Mouse (Mus musculus) cerebellum, adult 8-10 months (tissue): ENCODE measurements around the gene Mpv17l.
"Not testable (repeated sequence)": the region's sequence is repeated elsewhere in the genome, so short reads cannot be mapped to it uniquely, and the experiment has no call there.

ENCODE experiments used
- DNase-seq: peaks from one replicate; pipeline ENCODE4 v3.0.0; 2022

The Mpv17l gene

DNA sequence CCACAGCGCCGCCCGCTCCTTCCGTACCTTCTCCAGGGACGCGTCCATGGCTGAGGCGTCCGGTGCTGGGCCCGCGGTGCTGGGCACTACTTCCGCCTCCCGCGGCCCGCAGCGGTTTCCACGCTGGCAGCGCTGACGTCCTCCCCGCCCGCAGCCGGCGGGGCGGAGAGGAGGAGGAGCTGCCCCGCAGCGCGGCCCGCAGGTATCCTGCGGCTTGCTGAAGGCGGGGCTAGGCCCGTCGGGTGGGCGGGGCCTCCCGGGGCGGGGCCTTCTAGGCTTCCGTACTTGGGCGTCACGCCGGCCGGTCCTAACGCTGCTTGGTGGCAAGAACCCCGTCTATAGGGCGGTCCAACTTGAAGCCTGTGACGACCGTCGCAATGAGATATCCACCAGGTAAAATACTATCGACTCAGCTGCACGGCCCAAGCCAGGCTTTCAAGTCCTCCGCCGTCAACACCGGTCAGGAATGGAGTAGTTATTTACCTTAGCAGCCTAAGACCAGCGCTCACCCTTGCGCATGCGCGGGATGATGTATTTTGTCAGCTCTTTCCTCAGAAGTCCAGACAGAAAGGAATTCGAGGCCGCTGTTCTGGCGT, at the start of gene Mpv17l, which contains the start of gene Pdxdc1:
Mpv17l (plus strand) TSS at position 274 of the 596 bp plus-strand sequence.
Pdxdc1 (minus strand) TSS at position 244 of the 596 bp plus-strand sequence.
- peak; percentile 99 for DNase-seq

GRCm38 (mm10) chr16:13853886-13854285, 49.1 kb upstream of the Mpv17l start:
- DNase-seq, result no peak

DNA sequence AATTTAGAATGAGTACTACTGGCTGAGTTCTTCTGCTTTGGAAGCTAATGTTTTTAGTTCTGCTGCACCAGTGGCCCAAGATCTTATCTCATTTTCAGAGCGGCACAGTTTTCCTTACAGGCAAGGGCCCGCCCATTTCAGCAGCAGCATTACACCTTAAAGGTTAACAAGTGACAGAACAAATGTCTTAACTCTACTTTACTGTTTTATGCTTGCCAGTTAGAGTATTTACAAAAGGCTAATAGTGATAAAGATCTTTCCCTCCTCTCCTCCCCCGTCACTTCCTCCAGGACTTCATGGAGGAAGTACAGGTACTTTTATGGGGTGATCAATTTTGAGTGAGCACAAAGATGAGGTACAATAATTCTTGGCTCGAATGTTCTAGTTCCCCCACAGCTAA, 36.9 kb upstream of the Mpv17l start:
- no peak for DNase-seq

- no peak for DNase-seq
Measured at GRCm38 (mm10) chr16:13866616-13867015, 36.3 kb upstream of the Mpv17l start.

- DNase-seq, result not testable (repeated sequence)
Measured at GRCm38 (mm10) chr16:13867406-13867805, 35.6 kb upstream of the Mpv17l start.

- no peak for DNase-seq
Measured at GRCm38 (mm10) chr16:13867910-13868514, 34.9 kb upstream of the Mpv17l start.

GRCm38 (mm10) chr16:13875483-13875882, 27.5 kb upstream of the Mpv17l start:
- no peak for DNase-seq

GRCm38 (mm10) chr16:13883094-13883774, 19.7 kb upstream of the Mpv17l start:
- no peak for DNase-seq

GRCm38 (mm10) chr16:13890449-13890848, 12.5 kb upstream of the Mpv17l start:
- no peak for DNase-seq

DNA sequence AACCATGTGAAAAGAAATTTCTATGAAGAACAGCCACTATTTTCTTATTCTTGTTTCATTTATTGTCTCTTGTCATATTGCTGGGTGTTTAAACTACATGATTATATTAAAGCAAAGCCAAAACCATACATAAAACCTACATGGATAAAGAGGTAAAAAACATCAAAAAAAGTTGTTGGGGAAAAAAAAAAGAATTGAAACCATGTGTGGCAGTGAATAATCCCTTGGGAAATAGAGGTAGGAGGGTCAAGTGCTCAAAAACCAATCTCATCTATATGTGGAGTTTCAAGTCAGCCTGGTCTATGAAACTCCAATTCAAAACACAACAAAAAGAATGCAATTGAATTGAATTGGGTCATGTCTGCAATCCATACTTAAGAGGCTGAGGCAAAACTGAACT, 10.1 kb upstream of the Mpv17l start:
- no peak for DNase-seq

DNA sequence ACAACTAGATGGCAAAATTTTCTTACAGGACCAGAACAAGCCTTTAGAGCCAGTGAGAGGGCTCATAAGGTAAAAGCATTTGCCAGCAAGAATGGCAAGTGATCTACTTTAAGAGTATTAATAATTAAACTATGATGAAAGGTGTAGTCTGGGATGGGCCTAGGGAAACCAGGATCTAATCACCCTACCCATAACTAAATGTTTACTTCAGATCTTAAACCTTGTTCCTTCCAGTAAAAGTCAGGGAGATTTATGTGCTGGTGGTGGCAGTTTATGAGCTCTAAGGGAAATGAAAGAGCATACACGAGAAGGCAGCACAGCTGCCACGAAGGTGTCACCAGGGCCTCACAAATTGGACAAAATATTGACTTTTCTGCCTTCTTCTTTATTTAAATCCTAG, 8.9 kb upstream of the Mpv17l start:
- no peak for DNase-seq

- no peak for DNase-seq
Measured at GRCm38 (mm10) chr16:13895740-13896139, 7.2 kb upstream of the Mpv17l start.

- no peak for DNase-seq
Measured at GRCm38 (mm10) chr16:13896357-13896756, 6.6 kb upstream of the Mpv17l start.

DNA sequence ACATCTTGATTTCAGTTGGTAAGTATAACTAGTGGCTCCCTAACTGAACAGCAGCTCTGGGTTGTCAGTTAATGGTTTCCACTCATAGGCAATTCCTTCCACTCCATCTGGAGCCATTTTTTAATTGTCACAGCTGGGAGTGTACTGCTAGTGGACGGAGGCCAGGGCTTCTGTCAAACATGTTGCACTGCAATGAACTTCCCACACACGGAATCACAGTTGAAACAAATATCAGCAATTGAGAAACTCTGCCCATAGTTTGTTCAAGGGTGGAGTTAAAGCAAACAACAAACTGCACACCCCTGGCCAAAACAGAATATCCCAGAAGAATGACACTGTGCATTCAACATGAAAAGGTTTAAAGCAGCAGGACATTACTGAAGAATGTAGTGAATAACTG, 4.0 kb upstream of the Mpv17l start:
- no peak for DNase-seq

- DNase-seq, result no peak
Measured at GRCm38 (mm10) chr16:13902397-13902831, 547 bp upstream of the Mpv17l start.

DNA sequence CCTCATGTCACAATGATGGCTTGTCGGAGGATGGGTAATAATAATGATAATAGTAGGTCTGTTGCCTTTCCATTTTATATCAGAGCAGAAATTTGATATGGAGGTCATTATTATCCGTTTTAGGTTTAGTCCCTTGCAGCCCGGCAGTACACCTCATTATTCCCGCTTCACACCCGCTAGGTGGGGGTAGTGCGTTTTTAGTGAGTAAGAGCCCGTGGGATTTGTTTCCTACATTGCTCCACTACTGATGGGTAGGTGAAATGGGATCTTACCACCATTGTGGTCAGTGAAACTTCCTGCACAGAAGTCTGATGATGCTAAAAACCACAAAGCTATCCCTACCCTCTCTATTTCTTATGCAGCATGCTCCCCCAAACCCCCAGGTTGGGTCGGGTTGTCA, 527 bp downstream of the Mpv17l start:
- DNase-seq, result no peak

DNA sequence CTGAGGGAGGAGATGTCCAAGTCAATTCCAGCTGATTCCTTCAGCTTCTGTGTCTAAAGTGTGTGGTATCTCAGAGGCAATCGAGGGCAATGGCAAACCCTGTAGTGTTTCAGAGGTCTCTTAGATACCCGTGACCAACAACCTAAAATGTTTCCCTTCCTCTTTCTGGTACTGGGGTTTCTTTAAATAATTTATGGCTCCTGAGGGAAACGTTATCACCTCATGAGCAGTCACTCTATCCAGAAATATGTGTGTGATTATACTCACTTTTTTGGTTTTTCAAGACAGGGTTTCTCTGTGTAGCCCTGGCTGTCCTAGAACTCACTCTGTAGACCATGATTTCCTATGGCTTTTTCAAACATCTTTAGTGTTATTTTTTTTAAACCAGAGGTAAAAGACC, 4.3 kb downstream of the Mpv17l start:
- DNase-seq, result no peak

- DNase-seq, result no peak
Measured at GRCm38 (mm10) chr16:13920093-13920492, 17.1 kb downstream of the Mpv17l start.

DNA sequence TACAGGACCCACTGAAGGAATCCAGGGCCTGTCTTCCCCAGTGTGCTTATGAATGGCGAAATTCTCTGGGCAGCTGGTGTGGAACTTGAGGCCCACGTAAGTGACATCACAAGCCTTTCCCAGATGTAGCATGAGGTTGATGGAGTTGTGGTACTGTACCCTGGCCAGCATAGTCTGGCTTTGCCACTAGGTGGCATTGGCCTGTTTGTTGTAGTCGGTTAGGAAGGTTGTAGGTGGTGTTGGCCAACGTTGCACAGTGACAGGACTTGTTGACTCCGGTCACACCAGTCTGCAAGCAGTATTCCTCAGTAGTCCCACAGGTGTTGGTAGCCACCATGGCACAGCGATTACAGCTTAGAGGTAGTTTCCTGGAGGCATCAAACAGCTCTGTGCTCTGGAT, 18.1 kb downstream of the Mpv17l start:
- no peak for DNase-seq

- no peak for DNase-seq
Measured at GRCm38 (mm10) chr16:13921781-13922180, 18.8 kb downstream of the Mpv17l start.

DNA sequence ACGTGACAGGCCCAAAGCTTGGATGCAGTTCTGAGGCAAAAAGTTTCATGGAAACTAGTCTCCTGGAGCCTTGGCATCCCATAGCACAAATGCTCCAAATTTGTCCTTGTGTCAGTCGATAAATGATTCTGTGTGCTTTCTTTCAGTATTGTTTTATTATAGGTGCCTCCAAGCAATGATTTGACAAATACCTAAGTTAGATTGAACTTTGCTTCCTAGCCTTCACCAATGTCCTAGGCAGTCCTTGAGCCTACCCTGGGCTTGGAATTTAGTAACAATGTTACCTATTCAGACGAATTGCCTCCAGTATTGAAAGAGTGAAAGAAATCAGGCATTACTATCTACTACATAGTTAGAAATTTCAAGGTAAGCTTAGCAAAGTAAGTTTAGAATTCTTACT, 19.5 kb downstream of the Mpv17l start:
- not testable (repeated sequence) for DNase-seq

GRCm38 (mm10) chr16:13922966-13923365, 20.0 kb downstream of the Mpv17l start:
- not testable (repeated sequence) for DNase-seq

GRCm38 (mm10) chr16:13927456-13928075, 24.6 kb downstream of the Mpv17l start:
- DNase-seq, result no peak
